Mouse (Mus musculus) bone marrow, adult 2 months (tissue): Measurements from ENCODE around the gene Calcr. TPM values are rescaled to one million over a fixed set of nuclear protein-coding genes. Genes with fewer than 3 reads are reported as not detected.

Source experiments
- H3K27ac ChIP-seq: fragments of 200-500 bp; 2 replicates; pipeline ENCODE4 v1.5.1; 2012; ENCODE audit warnings: low read depth, mild to moderate bottlenecking, control low read depth, inconsistent platforms, low read length; ENCODE audit not compliant: control insufficient read depth, poor library complexity, insufficient read depth
- H3K4me1 ChIP-seq: fragments of 200-500 bp; 2 replicates; pipeline ENCODE4 v1.6.1; 2011; ENCODE audit warnings: low read length; ENCODE audit not compliant: control insufficient read depth, insufficient read depth
- H3K4me3 ChIP-seq: fragments of 200-500 bp; replicated peaks from 2 replicates; pipeline ENCODE3; 2011; ENCODE audit warnings: mild to moderate bottlenecking, low read depth, low read length, control low read depth; ENCODE audit not compliant: control insufficient read depth
- CTCF ChIP-seq: fragments of 200-500 bp; IDR thresholded peaks from 2 replicates; pipeline ENCODE4 v1.5.1; 2011; ENCODE audit warnings: low read length, control low read depth; ENCODE audit not compliant: control insufficient read depth, insufficient read depth
- POLR2A ChIP-seq: fragments of 200-500 bp; IDR thresholded peaks from 2 replicates; pipeline ENCODE4 v1.6.1; 2011; ENCODE audit warnings: low read depth, mild to moderate bottlenecking, control low read depth, low read length, borderline replicate concordance; ENCODE audit not compliant: control insufficient read depth
- WGBS: fragments of 180-500 bp; shearing (Covaris S2); methylation state at CpG from one replicate; pipeline ENCODE4 v1.1.7; 2018; 5-methylcytosine and 5-hydroxymethylcytosine counted together
- polyA plus RNA-seq: library from polyadenylated mRNA; stranded (reverse); fragments of >200 nt; gene quantifications from 2 replicates; pipeline ENCODE4 v1.2.4, GENCODE M21; 2011; ENCODE audit warnings: low replicate concordance; ENCODE audit not compliant: missing spikeins, insufficient read depth, insufficient read length

Calcr gene
- polyA plus RNA-seq: not detected in 2 replicates

- no peak within 1 kb of the TSS; the same call in 1 of the 2 replicates for H3K27ac ChIP-seq
- H3K4me1 ChIP-seq: no peaks in the 10 kb centered on the region
- TF ChIP-seq CTCF: no peak
- no peak for TF ChIP-seq POLR2A
- H3K4me3 ChIP-seq: no peak within 1 kb of the TSS
- WGBS: 7% methylated on average over 12 of the region's 12 CpGs
Measured at GRCm38 (mm10) chr6:3764230-3764764, at the start of gene Calcr. Gene Calcr, minus strand, starts transcription at chr6:3764714.

- H3K27ac ChIP-seq: no peak overlapping the region
- 76% methylated on average over 2 of the region's 2 CpGs for WGBS
- TF ChIP-seq CTCF (no peak), POLR2A (no peak)
- no peaks in the 10 kb centered on the region for H3K4me1 ChIP-seq
- H3K4me3 ChIP-seq: no peak overlapping the region
Measured at GRCm38 (mm10) chr6:3767485-3767884, 3.0 kb upstream of the Calcr start.

GRCm38 (mm10) chr6:3763171-3763967 lies 1.1 kb downstream of the Calcr start:
- Histone ChIP-seq H3K4me1 (no peaks in the 10 kb centered on the region), H3K4me3 (no peak overlapping the region), H3K27ac (no peak overlapping the region; the same call in 1 of the 2 replicates)
- TF ChIP-seq CTCF (no peak), POLR2A (no peak)
- 3% methylated on average over 39 of the region's 39 CpGs for WGBS

GRCm38 (mm10) chr6:3751576-3751975 lies 12.9 kb downstream of the Calcr start:
- H3K27ac ChIP-seq: no peak overlapping the region
- no peak overlapping the region for H3K4me3 ChIP-seq
- no peaks in the 10 kb centered on the region for H3K4me1 ChIP-seq
- WGBS: 77% methylated on average over 3 of the region's 3 CpGs
- TF ChIP-seq CTCF: no peak
- no peak for TF ChIP-seq POLR2A

GRCm38 (mm10) chr6:3749624-3750023 lies 14.9 kb downstream of the Calcr start:
- no peak overlapping the region for H3K27ac ChIP-seq
- no peak for TF ChIP-seq POLR2A
- TF ChIP-seq CTCF: no peak
- 15% methylated on average over 5 of the region's 5 CpGs for WGBS
- H3K4me3 ChIP-seq: no peak overlapping the region
- H3K4me1 ChIP-seq: no peaks in the 10 kb centered on the region

GRCm38 (mm10) chr6:3745546-3745945 lies 19.0 kb downstream of the Calcr start:
- no peak overlapping the region for H3K27ac ChIP-seq
- TF ChIP-seq CTCF: no peak
- TF ChIP-seq POLR2A: no peak
- no peaks in the 10 kb centered on the region for H3K4me1 ChIP-seq
- H3K4me3 ChIP-seq: no peak overlapping the region
- WGBS: 7% methylated on average over 2 of the region's 2 CpGs

- WGBS: 76% methylated on average over 7 of the region's 7 CpGs
- Histone ChIP-seq H3K4me3 (no peak overlapping the region), H3K4me1 (no peaks in the 10 kb centered on the region), H3K27ac (no peak overlapping the region)
- TF ChIP-seq CTCF (no peak), POLR2A (no peak)
Measured at GRCm38 (mm10) chr6:3741996-3742713, 22.4 kb downstream of the Calcr start.

- H3K4me1 ChIP-seq: no peaks in the 10 kb centered on the region
- H3K27ac ChIP-seq: no peak overlapping the region
- WGBS: 63% methylated on average over 11 of the region's 11 CpGs
- H3K4me3 ChIP-seq: no peak overlapping the region
- TF ChIP-seq POLR2A: no peak
- no peak for TF ChIP-seq CTCF
Measured at GRCm38 (mm10) chr6:3741296-3741695, 23.2 kb downstream of the Calcr start.
